Mouse (Mus musculus): ENCODE measurements around the gene Mcoln1. TPM values are rescaled to one million over a fixed set of nuclear protein-coding genes. Genes with fewer than 3 reads are reported as not detected.

Mcoln1 gene
- 326 and 619 TPM in 2 replicates for polyA plus RNA-seq (2012; rRNA removed)

GRCm38 (mm10) chr8:3500235-3501090 lies at the start of gene Mcoln1:
Gene Mcoln1, plus strand, starts transcription at chr8:3500457.

GRCm38 (mm10) chr8:3467006-3467885 lies 33.0 kb upstream of the Mcoln1 start, which contains the start of gene Pex11g:
Gene Pex11g, minus strand, starts transcription at chr8:3467680.

DNA sequence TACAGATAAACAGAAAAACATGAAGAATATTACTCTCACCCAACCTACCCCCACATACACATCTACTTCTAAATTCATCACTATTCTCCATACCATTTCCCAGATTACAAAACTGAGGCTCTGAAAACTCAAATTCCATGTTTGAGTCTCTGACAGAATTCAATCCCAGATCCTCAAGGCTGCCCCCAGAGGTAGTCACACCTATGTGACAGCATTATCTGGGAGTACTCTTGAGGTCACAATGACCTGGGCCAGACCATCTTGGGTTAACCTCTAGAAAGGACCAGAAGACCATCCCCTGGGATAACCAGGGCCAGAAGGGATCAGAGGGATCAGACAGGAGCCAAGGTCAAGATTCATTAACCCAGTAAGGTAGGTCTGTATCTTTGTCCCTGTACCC lies 29.7 kb upstream of the Mcoln1 start, which contains the start of gene Tex45:
Tex45 (plus strand) TSS at position 301 of the 400 bp plus-strand sequence.

DNA sequence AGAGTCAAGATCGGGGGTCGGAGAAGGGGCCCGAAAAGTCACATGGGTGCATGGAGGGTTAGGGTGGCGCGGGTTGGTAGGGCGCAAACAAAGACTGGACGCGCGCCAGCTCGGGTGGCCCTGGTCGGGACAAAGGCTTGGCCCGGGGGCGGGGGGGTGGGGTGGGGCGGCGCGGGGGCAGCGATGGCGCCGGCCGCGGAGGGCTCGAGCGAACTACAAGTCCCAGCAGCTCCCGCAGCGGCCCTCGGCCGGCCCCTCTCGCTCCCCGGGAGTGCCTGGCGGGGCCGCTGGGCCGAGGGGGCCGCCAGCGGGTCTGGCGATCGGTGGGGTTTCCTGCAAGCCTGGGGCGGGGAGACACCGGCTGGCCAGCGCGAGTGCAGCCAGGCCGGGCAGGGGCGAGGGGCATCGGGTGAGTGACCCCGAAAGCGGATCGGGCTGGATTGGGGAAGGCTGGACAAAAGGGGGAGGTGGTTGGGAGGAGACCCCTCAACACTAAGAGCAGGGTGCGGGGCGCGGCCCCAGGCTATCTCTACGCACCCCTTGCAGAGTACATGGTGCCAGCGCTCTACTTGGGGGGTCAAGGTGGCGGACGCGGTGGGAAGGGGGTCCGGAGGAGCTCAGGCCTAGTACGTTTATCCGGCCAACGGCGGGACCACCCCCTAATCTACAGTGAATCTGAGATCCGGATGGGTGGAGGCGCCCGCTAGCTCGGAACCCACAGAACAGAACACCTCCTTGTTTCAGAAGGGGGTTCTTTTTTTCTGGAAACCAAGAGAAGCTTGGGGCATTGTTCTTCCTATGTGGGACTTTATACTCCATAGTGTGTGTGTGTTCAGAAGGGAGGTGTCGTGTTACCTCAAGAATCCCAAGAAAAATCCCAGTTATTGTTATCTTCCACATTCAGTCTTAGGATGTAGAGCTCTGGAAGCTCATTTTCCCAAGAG lies 7.1 kb upstream of the Mcoln1 start, which contains the start of gene Zfp358:
Zfp358 (plus strand) TSS at position 238 of the 944 bp plus-strand sequence.

GRCm38 (mm10) chr8:3515260-3515671 lies 15.0 kb downstream of the Mcoln1 start, which contains the start of gene Pnpla6:
Gene Pnpla6, plus strand, starts transcription at chr8:3515384.

Other genes starting within 250 kb of the Mcoln1 start
- 25.5 and 28.2 TPM in 2 replicates for gene Insr, start 220.8 kb upstream of the Mcoln1 start, polyA plus RNA-seq (2012; rRNA removed)
- gene A430078G23Rik, start 147.0 kb upstream of the Mcoln1 start, polyA plus RNA-seq (2012; rRNA removed), result 1.3 and 1.6 TPM in 2 replicates
- gene Arhgef18, start 107.5 kb upstream of the Mcoln1 start, polyA plus RNA-seq (2012; rRNA removed), result 61.7 and 63.8 TPM in 2 replicates
- gene Pex11g, start 32.8 kb upstream of the Mcoln1 start, polyA plus RNA-seq (2012; rRNA removed), result 14.6 and 17.2 TPM in 2 replicates
- gene Tex45, start 29.6 kb upstream of the Mcoln1 start, polyA plus RNA-seq (2012; rRNA removed), result 0.19 TPM in 1 of 2 replicates, not detected in the other
- gene Zfp358, start 7.3 kb upstream of the Mcoln1 start, polyA plus RNA-seq (2012; rRNA removed), result 47.9 and 52.0 TPM in 2 replicates
- 73.1 and 77.5 TPM in 2 replicates for gene Pnpla6, start 14.9 kb downstream of the Mcoln1 start, polyA plus RNA-seq (2012; rRNA removed)
- gene C330021F23Rik, start 67.5 kb downstream of the Mcoln1 start, polyA plus RNA-seq (2012; rRNA removed), result 0.12 and 4.0 TPM in 2 replicates
- 93.5 and 97.2 TPM in 2 replicates for gene Camsap3, start 86.8 kb downstream of the Mcoln1 start, polyA plus RNA-seq (2012; rRNA removed)
- gene Xab2, start 120.9 kb downstream of the Mcoln1 start, polyA plus RNA-seq (2012; rRNA removed), result 48.7 and 54.3 TPM in 2 replicates
- 3.6 and 4.7 TPM in 2 replicates for gene Pet100, start 121.1 kb downstream of the Mcoln1 start, polyA plus RNA-seq (2012; rRNA removed)
- not detected in 2 replicates for gene Pcp2, start 125.1 kb downstream of the Mcoln1 start, polyA plus RNA-seq (2012; rRNA removed)
- gene Stxbp2, start 130.5 kb downstream of the Mcoln1 start, polyA plus RNA-seq (2012; rRNA removed), result 222 and 231 TPM in 2 replicates
- 3.7 and 5.5 TPM in 2 replicates for gene Retn, start 155.3 kb downstream of the Mcoln1 start, polyA plus RNA-seq (2012; rRNA removed)
- gene Mcemp1, start 165.3 kb downstream of the Mcoln1 start, polyA plus RNA-seq (2012; rRNA removed), result 0.33 and 0.41 TPM in 2 replicates
- 0.50 and 4.1 TPM in 2 replicates for gene Fcor, start 171.9 kb downstream of the Mcoln1 start, polyA plus RNA-seq (2012; rRNA removed)
- 25.1 and 37.8 TPM in 2 replicates for gene Trappc5, start 175.8 kb downstream of the Mcoln1 start, polyA plus RNA-seq (2012; rRNA removed)
- gene Fcer2a, start 193.7 kb downstream of the Mcoln1 start, polyA plus RNA-seq (2012; rRNA removed), result 1.3 and 1.8 TPM in 2 replicates
- not detected in 2 replicates for gene Clec4g, start 220.2 kb downstream of the Mcoln1 start, polyA plus RNA-seq (2012; rRNA removed)
- gene Cd209a, start 248.5 kb downstream of the Mcoln1 start, polyA plus RNA-seq (2012; rRNA removed), result 0.93 TPM in 1 of 2 replicates, not detected in the other

Data from colon, adult 2 months (tissue).